Mouse (Mus musculus) spleen, postnatal 10 days (tissue): Measurements from ENCODE around the gene Eea1.
"Not testable (repeated sequence)": the region's sequence is repeated elsewhere in the genome, so short reads cannot be mapped to it uniquely, and the experiment has no call there.

ENCODE experiments used
- DNase-seq, 2 experiments: peaks; one replicate each; pipeline ENCODE4 v3.0.0; 2021 to 2022; ENCODE audit warnings: low spot score in 2 of 2

Eea1 gene

DNA sequence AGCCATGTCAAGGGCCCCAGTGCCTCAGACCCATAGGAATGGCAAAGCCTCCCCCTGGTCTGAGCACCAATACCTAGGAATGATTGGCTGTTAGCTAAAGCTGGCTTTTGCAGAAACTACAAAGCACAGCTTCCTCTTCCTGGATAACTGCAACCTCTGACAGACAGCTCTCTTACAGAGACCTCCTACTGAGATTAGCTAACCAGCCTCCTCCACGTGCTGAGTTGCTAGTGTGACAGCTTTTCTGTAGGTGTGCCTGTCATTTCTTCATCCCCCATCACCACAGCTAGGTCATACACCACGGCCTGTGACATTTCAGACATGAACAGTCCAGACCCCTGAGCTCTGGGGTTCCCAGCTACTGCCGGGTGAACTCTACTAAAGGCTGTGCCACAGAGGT is 126.9 kb downstream of the Eea1 start:
- no peak for DNase-seq

DNA sequence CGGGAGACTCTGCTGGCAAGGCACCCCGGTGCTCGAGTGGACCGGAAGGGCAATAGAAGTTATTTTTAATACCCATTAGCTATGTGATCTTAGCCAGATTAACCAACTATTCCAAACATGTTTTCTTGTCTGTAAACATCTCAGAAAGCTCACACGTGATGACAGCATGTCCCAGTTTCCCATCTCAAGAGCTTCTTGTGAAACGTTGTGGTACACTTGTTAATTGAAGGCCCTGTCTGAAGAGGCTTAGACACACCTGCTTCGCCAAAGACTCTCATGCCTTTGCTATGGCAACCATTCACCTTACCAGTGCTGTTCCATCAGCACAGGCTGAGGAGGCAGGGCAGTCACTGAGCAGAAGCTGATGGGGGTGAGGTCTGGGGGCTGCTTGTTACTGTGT is 133.9 kb downstream of the Eea1 start:
- no peak for DNase-seq

DNA sequence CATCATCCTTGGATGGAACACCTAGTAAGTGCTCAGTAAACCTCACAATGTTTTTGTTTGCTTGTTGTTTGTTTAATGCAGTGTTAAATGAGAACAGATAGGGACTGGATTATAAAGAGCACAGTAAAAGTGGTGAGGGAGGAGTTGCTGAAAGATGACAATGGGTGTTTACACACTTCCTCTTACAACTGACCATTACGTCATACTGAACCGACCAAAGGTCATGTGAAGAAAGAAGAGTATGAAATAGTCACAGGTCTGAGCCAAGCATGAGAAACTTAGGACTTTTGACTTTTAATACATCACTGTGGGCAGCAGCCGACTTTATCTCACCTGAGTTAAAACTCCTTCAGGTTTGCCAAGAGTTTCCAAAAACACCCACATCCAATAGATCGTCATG is 135.0 kb downstream of the Eea1 start:
- no peak for DNase-seq

DNA sequence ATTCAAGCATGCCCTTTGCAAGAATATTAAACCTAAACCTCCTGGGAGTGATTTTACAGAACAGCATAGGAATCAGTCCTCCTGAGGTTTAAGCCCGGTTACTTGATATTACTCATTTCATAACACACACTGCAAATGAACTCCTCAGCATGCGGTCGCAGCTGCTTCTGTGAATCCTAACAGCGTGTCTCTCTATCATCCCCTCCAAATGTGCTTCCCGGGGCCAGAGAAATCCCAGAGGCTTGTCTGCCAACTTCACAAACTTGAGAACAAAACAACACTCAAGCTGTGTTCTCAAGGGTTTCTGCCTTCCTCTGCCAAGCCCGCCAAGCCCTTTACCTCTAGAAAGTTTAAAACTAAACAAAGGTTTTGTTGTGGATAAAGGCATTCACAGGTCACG is 135.4 kb downstream of the Eea1 start:
- no peak for DNase-seq

DNA sequence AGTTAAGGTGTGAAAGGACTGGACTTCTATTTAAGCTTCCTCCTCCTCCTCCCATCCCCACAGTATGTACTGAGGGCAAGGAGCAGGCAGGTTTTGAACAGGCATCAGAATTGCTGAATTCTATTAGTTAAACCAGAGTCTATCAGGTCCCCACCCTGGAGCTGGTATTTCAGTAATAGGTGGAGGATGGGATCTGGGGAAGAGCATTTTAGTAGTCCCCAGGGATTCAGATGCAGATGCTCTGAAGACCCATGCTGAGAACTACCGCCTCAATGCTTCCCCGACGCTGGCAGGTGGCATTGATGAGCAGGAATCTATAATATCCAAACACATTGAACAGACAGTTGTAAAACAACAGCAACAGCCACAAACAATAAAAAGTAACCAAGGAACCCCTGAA is 136.0 kb downstream of the Eea1 start:
- DNase-seq: no peak

DNA sequence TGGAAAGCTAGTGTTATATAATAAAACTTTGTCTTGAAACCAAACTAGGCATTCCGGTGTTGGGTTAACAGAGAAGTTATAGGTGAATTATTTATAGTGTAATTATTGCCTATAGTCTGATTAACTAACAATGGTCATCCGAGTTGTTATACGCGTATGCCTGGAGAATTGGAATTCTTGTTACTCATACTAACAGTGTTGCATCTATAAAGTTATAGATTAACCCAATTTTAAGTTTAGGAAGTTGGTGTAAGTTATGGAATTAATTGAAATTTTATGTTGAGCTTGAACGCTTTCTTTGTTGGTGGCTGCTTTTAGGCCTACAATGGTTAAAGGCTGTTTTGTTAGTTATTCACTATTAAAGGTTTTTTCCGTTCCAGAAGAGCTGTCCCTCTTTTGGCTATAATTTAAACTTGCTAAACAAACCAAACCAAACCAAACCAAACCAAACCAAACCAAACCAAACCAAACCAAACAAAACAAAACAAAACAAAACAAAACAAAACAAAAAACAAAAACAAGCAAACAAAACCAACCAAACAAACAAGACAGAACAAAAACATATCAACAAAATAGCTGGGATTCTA is 137.1 kb downstream of the Eea1 start:
- DNase-seq: not testable (repeated sequence)

DNA sequence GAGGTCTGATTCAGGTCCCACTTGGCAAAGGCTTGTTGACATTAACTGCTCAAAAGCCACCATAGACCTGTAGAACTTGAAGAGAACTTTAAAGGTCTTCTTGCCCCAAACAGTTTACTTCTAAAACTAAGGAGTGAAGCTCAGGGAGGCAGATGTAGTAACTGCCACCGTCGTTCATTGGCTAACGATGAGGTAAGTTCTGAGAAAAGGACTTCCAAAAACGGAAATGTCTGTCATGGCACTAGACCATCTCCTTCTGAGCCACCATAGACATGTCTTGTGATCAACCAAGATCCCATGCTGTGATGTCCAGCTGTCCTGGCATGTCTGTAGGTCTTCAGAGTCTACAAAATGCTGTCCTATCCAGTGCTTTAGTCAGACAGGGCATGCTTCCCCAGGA is 139.4 kb downstream of the Eea1 start:
- DNase-seq: no peak

DNA sequence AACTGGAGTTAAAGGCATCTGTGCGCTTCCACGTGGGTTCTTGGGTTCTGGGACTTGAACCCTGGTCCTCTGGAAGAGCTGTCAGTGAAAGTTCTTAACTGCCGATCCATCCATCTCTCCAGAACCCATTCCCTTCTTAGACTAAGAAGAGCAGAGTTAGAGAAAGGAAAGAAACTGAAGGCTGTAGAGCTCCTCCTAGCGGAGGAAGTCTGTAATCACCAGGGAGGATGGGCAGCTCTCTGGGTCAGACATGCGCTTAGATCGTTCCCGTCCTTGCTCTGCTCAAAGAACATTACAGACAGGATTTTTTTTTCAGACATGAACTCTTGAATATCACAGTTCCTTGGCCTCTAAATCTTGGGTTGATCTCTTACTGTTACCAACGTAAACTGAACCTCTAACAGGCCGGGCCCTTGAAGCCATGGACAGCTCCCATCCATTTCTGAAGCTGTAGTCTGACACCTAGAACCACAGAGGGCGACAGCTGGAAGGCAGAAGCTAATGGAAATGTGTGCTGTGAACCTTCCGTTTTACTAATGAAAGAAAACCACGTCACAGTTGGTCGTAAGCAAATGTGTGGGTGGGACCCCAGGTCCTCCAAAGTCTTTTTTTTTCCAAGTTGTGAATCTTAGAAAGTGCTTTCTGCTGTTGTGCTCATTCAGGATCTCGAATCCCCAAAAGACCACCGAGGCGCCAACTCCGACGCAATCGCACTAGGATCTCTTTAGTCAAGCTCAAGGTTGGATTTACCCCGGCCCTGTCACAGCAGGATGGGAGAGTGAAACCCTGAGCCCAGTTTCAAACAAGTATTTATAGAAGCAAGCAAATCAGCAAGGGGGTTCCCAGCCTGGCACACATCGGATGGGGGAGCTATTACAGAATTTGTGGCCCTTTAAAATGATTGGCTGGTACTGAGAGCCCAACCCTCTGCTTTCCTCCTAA is 140.3 kb downstream of the Eea1 start:
- DNase-seq: peak in 1 of 2 experiments; percentile 30

DNA sequence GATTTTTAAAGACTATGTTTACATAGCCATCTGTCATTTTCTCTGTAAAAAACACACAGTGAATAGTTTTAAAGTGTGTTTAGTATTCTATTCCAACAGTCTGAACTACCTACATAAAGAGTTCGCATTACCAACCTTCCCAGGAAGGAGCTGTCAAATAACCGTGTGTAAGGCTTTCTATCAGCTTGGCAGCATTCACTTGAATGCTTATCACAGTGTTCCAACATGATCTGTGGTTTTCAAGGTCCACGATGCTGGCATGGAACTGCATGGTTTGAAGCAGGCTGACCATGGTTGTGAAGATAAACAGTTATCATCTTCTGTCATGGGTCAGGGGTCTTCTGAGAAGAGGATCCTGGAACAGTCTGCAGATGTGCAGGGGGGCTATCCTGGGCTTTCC is 141.8 kb downstream of the Eea1 start:
- DNase-seq: no peak

DNA sequence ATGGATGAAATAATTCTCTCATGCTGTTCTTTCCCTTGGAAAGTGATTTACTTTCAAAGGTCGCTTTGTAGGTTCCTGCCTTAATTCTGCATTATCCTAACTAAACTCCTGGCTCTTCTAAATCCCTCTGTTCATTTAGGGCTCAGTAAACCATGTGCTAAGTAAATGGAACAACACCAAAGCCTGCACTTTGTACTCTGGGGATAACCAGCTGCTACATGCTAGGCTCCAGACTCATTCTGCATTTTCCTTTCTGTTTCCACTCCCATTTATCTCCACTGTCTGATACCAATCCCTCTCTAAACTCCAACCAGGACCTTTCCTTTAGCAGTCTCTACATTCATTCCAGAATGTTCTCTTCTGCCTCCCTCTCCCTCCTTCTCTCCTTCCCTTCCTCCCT is 149.3 kb downstream of the Eea1 start:
- no peak for DNase-seq

DNA sequence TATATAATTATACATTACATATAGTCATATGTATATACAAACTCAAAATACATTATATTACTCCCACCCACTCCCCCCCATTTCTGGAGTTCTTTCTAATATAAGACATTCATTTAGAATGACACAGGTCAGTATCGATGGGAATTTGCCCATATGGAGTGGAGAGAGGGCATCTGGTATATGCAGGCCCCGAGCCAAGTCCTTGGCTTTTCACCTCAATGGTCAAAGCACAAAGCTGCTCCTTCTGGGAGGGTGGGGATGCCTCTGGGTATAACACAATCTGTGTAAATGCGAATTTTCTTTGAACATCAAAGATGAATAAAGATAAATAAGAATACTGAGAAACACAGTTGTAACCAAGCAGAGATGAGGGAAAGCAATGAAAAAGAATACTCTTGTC is 149.9 kb downstream of the Eea1 start:
- no peak for DNase-seq

DNA sequence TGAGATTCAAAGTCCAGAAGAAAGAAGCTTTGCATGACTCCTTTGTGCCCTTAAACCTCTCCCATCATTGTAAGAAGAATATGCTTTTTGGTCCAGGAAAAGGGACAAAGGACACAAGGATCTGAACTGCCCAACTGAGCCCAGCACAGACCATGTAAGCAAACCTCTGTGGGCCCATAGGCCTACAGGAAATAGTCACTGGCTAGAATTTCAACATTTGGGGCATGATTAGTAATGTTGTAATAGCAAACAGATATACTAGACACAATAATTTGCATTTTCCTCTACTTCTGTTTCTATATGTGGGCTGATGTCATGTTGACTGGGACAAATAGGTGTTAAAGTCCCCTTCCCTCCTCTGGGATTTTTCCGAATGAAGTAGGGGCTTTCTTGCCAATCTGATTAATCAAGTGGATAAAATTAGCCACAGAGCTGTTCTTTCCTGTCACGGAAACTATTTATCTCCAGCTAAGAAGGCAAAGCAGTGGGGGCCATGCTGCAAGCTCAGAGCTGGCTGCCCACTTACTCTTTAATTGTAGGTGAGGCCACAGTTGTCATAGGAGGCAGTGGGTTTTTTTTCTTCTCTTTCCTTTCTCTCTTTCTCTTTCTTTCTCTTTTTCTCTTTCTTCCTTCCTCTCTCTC is 153.6 kb downstream of the Eea1 start:
- no peak for DNase-seq

DNA sequence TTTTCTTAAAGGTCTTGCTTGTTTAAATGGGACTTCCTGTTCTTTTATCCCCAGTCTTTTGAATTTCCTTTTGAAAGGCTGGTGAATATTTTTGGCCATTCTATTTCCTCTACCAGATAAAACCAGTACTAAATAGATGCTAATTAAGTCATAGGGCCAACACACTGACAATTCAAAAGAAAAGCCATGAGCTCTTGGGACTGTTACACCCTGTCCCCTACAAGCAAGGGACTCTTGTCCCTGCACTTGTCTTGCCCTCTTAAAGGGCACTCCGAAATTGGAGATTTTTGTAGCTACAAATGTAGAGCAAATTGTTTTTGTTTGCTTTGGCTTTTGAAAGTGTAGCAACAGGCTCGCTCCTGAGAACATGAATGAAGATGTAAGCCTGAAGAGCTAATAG is 154.1 kb downstream of the Eea1 start:
- no peak for DNase-seq
